Mouse (Mus musculus) ovary, postnatal 36 days (tissue): ENCODE results near the gene Zfp273.
"Not testable (repeated sequence)": the region's sequence is repeated elsewhere in the genome, so short reads cannot be mapped to it uniquely, and the experiment has no call there.

Experiments used
- DNase-seq: peaks from one replicate; pipeline ENCODE4 v3.0.0; 2022; ENCODE audit warnings: low spot score, mixed read lengths

Gene Zfp273

DNA sequence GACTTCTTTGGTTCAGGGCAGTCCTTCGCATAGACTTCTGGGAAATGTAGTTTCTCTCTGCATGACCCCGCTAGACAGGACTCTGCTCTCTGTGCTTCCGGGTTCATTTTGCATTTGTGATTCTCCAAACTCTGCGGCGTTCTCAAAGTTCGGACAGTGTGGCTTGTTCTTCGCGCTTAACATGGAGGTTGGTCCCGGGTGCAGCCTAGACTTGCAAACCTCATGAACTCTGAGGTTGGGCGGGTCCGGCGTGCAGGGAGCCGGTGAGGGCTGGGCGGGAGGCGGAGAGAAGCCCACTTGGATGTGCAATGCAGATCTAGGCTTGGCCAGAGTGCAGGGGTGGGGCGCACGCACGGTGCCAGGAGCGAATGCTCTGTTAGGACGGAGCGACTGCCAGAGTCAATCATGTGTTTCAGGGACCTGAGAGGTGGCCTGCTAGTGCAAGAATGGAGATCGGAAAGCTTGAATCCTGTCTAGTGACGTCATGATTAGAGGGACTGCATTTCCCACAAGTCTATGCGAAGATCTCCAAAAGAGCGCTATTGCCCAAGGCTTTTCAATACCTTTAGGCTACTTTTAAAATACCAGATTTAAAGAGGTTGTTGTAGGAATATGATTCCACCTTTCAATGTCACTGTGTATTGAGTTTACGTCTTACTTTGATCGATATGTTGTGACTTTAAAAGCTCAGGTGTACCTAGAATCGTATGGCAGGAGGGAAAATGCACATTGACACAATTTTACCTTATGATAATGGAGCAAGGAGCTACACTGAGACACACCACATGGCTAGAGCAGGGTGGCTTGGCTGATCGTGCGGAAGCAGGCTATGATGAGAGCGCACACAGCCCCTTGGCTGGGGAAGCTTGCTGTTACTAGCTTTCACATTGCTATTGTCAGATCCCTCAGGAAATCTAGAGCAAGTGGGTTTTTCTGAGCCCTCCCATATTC, at the start of gene Zfp273:
Zfp273 (plus strand) TSS at position 31 of the 951 bp plus-strand sequence.
- DNase-seq: peak; percentile 69

DNA sequence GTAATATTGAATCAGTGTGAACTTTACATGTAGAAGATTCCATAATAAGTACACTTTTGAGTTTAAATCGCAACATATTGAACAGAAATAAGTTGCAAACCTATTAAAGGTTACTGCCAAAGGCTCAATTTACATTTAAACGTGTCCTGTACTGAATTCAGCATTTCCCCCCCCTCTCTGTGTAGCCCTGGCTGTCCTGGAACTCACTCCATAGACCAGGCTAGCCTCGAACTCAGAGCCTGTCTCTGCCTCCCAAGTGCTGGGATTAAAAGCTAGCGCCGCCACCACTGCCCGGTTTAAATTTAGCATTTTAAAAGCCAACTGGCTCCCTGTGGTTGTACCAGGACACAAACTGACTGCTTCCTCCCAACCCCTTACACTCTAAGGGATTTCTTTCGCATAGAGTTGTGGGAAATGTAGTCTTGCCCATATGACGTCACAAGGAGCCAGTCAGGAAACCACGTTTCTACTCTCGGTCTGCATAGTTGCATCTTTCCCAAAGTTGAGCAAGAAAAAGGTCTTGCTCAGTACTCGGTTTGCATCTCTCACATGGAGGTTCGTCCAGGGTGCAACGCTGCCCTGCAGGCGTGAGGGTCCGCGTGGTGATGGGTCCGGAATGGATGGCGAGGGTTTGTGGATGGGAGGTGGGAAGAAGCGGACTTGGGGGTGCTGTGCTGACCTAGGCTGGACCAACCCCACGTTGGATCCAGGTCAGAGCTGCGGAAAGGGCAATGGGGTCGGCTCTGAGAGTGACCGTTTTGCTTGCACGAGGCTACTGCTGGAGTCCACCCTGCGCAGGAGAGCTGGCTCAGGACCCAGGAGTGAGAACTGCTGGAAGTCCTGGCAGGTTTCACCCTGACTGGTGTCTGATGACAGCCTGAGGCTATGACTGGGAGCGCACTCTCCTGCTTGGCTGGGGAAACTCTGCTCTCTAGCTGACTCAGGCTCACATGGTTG, 34.0 kb upstream of the Zfp273 start, which contains the start of gene Zfp493:
Zfp493 (plus strand) TSS at position 429 of the 957 bp plus-strand sequence.
- peak; percentile 30 for DNase-seq

DNA sequence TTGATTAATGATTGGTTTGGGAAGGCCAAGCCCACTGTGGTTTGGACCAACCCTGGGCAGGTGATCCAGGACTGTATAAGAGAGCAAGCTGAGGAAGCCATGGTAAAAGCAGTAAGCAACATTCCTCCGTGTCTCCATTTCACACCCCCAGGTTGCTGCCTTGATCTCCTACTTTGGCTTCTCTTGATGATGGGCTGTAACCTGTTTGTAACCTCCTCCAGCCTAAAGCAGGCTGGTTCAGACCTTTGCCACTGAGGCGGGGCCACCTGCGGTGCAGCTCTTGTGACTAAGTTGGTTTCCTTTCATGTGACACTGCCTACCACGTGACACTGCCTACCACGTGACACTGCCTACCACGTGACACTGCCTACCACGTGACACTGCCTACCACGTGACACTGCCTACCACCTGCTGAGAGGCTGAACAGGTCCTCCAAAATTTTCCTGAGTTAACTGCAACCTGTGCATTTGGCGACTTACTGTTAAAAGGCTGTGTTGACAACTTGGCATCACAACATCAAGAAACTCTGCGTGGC, 21.6 kb upstream of the Zfp273 start:
- no peak for DNase-seq

DNA sequence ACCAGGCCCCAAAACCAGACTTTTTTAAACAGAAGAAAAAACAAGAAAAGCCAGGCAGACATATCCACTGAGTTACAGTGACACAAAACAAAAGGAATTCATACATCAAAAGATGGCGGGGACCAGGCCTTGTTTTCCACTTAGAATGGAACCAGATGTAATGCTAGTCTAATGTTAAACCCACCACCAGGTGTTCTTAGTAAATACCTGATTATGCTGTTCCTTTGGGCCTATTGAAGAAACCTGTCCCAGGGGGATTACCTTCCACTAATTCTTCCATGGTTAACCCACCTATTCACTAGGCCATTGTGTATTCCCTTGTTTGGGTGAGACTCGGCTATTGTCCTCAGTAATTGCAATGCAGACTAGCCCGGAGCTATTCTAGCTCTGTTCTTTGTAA, 14.9 kb upstream of the Zfp273 start:
- DNase-seq: no peak

DNA sequence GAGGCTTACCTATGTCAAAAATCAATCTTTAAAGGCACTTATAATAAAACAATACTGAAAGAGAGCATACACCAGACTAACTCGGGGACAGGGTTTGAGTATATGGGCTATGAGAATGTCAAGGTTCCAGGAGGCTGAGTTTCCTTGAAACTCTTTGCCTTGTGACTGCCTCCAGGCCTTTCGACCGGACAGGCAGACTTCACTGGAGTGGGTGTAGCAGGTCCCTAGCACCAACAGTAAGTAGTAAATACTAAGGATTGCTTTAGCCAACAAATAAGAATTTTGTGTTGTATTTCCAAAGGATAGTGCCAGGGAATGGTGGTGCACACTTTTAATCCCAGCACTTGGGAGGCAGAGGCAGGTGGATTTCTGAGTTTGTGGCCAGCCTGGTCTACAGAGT, 14.4 kb upstream of the Zfp273 start:
- not testable (repeated sequence) for DNase-seq

DNA sequence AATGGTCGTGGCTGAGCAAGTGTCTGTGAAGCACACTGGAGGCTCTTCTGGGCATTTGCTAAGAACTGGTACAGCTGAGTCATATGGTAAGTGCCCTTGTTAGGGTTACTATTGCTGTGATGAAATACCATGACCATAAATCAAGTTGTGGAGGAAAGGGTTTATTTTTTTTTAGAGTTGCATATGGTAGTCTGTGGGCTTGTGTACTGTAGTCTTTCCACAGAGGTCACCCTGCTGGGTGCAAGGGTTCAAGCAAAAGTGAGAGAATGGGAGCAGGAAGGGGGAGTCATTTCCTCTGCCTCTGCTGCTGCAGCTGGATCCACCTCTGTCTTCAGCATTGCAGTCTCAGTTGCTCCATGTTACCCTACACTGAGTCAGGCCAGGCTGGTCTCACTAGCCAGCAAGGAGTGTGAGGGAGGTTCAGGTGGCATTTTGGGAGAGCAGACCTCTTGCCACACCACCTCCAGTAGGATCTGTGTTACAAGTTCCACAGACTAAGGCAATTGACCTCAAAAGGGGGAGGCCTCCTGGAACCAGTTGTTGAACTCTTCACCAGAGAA, 1.8 kb upstream of the Zfp273 start:
- DNase-seq: no peak

DNA sequence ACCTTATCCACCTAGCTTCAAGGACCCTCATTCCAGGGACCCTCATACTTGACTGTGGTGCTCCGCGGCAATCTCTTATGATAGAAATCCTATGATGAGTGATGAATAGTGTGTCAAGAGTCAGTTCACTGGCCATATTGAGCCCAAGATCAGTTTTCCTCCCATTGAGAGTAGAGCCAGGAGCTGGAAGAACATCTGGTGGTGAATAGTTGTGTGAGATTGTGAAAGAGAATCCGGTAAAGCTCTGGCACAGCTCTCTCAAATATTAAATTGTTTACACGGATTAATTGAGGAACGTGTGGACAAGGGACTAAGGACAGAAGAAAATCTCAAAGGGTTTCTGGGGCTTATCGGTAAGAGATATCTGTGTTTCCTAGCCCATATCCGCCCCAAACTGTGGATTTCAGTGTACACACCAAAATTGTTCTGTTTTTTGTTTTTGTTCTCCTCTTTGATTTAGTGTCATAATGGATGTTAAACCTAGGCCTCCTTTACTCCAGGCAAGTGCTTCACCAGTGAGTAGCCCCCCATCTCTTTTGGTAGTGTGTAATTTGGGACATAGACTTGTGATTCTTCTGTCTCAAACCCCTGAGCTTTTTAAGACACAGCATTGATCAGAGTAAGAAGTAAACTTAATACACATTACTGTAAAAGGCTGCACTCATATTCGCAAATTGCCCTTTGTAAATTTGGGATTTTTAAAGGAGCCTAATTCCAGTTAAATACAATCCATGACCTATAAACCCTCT, 405 bp upstream of the Zfp273 start:
- no peak for DNase-seq

DNA sequence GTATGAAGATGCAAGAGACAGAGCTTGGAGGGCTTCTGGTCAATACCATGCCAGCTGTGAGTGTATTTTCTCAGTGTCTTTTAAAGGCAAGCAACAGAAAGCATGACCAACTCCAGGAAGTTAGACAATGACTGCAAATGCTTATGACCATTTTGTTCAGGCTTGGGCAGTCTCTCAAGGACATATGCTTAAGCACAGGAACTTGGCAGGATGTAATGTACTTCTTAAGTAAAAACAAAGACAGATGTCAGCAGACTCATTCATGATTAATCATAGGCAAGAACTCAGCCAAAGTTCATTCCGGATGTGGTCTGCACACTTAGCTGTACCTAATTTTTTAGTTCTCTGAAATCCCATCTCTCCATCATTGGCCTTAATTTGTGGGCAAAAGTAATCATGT, 5.1 kb downstream of the Zfp273 start:
- no peak for DNase-seq

DNA sequence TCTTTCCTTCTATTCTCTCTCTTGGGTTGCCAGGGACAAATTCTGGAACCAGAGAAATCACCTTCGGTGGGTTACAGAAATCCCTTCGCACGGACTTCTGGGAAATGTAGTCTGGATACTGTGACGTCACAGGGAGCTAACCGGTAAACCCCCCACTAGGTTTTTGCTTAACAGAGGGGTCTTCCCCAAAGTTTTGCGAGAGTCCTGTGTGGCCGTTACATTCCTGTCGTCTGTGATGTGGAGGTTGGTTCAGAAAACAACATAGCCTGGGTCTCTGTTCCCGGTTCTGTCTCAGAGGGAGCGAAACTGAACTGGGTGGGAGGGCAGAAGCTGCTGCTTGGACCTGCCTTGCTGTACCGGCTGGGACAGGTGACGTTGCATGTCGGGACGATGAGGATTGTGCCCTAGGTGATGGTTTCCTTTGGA, 17.4 kb downstream of the Zfp273 start, which contains the start of gene Gm10037:
Gm10037 (plus strand) TSS at position 196 of the 426 bp plus-strand sequence.
- peak; percentile 30 for DNase-seq

DNA sequence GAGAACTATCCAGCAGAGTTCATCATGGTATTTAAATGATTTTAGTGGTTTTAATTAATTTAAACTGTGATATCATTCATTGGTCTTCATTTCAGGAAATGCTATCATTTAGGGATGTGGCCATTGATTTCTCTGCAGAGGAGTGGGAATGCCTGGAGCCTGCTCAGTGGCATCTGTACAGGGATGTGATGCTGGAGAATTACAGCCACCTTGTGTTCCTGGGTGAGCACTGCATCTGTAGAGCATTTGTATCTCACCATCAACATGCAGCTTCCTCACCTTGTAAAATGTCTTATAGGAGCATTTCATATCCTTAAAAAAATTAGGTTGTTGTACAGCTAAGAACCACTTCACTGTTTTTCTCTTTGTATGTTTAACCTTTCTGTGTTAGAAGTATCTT, 19.6 kb downstream of the Zfp273 start:
- DNase-seq: not testable (repeated sequence)

DNA sequence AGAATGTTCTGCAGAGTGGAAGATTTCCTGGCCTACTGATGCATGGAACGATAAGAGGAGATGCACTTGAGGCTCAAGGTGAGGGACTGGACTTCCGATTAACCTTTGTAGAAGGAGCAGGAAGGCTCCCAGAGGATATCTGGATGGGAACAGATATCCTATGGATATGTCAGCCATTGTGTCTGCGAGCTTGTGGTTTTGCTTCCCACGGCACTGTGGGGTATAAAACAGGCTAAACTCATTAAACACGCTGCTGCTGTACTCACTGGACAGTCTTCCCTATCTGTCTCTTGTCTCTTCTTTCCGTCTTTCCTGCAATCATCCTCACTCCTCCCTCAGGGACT, 30.2 kb downstream of the Zfp273 start:
- DNase-seq: no peak

DNA sequence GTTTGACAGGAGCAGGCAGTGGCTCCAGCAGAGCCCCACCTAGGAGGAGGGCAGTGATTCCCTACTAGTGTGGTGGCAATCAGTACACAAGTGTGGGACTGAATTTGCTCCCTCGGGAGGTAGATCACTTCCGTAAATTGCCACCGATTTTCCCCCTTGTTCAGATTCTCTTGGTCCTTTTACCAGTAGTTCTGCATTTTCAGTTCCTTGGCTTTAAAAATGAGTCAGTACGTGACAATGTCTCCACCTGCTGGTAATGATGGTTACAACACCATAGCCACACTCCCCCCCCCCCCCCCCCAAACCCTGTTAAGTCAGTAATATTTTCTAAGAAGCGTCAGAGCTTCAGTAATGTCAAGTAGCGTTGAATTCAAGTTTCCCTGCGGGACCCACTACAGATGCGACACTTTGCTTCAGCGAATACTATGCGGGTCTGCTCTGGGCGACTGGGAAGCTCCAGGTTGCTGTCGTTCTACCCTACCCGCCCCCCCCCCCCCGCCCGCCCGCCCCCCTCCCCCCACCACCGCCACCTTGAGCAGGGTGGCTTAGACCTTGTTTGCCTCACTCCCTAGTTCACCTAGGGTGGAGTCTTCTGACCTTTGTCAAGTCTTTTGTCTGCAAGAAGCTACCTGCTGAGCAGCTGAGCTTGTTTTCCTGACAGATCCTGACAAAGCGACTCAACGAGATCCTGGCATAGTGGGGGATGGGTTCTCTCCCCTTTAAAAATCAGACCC, 30.7 kb downstream of the Zfp273 start:
- DNase-seq: peak; percentile 11

DNA sequence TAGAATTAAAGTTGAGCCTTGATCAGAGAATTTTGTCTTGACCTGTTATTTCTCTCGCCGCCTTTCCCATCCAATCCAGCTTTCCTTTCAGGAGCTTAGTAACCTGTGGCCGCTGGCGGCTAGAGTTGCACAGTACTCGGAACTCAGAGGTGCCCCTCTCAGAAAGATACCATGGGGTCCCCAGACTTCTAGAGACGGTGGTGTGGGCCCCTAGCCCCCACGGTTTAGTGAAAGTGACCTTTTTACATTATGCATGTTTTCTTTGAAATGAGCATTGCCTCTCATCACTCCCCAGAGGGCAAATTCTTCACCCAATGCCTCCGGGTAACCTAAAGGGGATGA, 31.3 kb downstream of the Zfp273 start:
- no peak for DNase-seq

DNA sequence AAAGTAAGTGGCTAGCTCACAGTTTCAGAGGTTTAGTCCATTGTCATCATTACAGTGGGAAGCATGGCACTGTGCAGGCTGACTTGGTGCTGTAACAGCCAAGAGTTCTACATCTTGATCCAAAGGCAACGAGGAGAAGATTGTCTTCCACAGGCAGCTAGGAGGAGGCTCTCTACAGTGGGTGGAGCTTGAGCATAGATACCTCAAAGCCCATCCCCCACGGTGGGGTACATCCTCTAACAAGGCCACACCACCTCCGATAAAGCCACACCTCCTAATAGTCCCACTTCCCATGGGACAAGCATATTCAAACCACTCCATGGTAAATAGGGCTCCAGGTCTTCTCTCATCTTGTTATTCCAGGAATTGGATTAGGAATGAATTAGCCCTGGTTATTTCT, 36.8 kb downstream of the Zfp273 start:
- no peak for DNase-seq

DNA sequence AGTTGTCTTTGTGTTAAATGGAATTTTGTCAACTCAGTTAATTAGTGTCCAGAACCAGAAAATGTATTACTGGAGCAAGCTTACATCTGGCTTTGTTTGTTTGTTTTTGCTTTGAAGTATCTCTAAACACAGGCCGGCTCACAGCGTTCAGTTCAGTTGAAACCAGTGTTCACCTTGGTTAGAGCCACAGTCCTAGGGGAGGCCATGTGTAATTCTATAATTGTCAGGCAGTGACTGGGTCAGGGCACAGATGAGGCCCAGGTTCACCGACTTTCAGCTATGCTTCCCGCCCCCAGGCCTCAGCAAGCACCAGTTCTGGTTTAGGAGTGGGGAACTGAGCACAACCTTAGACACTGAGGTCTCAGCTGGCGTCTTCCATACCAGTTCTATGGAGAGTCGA, 39.6 kb downstream of the Zfp273 start:
- no peak for DNase-seq

DNA sequence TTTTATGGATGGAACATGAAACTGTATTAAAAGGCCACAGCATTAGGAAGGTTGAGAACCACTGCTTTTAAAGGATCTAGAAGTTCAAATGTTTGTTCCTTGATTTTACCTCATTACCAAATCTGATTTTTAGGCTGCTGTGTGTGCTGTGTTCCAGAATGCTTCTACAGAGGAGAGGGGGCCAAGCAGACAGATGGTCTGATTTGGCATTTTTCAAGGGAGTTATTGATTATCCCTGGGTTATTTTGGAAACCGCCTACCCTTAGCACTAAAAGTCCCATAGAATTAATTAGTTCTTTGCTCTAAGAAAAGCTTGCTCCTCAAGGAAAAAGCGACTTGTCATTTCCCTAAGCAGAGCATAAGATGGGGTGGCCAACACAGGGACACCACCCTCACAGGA, 40.4 kb downstream of the Zfp273 start:
- no peak for DNase-seq

DNA sequence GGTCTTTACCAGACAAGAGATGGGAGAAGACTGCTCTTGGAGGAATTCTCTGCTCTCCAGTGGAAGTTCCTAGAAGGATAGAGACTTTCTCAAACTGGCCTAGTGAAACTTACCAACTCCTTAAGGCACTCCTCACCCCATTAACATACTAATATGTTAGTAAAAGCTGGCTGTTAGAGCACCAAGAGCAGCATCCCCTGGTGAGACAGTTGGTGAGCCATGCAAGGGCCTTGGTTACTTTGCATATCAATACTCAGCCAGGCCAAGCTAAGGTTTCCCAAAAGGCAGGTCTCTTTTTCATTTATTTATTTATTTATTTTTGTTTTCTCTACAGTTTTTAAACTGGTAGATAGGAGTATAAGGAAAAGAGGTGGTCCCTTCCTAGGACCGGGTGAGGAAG, 43.8 kb downstream of the Zfp273 start:
- no peak for DNase-seq

DNA sequence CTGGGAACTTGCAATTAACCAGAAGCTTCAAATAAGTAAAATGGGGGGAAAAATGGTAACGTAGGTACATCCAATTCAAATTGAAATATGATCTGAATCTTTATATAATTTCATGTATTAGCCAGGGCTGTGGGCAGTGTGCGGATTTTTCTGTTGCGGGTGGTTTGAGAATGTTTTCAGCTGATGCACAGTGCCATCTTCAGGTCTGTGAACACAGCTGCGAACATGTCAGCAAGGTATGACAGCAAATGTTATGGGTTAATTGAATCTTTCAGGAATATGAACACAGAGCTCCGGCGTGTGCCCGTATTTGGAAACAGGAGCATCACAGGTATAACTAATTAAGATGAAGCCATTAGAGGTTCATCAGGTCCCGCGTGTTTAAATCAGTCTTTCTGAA, 49.0 kb downstream of the Zfp273 start:
- no peak for DNase-seq

DNA sequence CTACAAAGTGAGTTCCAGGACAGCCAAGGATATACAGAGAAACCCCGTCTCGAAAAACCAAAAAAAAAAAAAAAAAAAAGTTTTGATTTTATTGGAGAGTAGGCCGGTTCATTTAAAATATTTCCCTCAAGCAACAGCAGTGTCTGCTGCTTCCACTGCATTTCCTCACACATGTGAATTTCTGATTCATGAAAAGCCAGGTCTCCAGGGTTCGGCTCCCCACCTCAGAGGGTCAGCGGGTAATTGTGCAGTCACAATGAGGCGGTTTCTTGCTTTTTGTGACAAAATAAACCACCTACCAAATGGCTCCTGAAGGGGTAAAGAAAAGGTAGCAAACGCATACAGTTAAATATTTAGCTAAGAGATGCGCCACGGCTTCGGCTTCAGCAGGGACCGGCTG, 49.5 kb downstream of the Zfp273 start, which contains the start of gene BC048507:
BC048507 (plus strand) TSS at position 301 of the 400 bp plus-strand sequence.
- no peak for DNase-seq

DNA sequence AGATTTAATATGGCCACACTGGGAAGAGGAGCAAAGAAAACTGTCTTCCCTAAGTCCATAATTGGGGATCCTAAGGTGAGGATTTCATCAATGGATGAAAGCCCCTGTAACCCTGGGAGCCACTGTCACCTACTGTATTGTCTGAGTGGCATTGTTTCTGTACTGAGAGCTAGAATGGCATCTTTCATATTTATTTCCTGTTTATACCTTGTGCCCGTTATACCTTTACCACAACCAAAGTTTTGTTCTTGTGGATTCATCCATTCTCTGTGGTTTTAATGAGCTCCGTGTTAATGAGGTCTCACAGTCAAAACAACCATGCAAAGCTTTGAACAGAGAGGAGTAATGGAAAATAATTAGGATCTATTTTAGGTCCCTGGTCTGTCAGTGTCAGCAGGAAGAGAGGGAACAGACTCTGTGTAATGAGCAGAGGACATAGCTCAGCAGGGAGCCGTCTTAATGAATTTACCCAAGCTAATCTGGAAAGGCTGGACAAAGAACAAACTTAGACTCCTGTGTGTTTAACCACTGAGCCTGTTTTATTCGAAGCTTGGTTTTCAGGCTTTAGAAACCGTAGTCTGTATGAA, 51.3 kb downstream of the Zfp273 start:
- no peak for DNase-seq
